Mouse (Mus musculus): Measurements from ENCODE around the gene Phlda1. TPM values are rescaled to one million over a fixed set of nuclear protein-coding genes. Genes with fewer than 3 reads are reported as not detected.

Gene Phlda1
- polyA plus RNA-seq, 1 experiment from 2014 or later = 23.2 TPM

Other genes starting within 250 kb of the Phlda1 start
- 6.7 and 6.8 TPM in 2 replicates for gene Bbs10, start 207.6 kb upstream of the Phlda1 start, polyA plus RNA-seq (2015; fragmentation: Nextera tagmentation; extraction: Ambion mirVana)
- gene Nap1l1, start 33.1 kb upstream of the Phlda1 start, polyA plus RNA-seq (2015; fragmentation: Nextera tagmentation; extraction: Ambion mirVana) = 313 and 318 TPM in 2 replicates